ENCODE assay signal across 22 mouse cellular contexts in the genomic region with DNA sequence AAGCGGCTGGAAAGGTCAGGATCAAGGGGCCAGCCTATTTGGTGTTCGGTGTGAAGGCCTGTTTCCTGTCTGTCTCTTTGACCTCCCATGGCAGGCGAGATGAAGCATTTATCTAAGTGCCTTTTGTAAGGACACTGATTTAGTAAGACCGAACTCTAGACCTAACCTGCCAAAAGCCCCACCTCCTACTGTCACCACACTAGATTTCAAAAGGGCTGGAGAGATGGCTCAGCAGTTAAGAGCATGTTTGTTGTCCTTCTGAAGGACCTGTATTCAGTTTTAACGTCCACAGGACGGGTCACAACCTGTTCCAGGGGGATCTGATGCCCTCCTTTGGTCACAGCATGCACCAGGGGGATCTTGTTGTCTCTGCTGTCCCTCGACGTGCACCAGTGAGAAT. TPM values are rescaled to one million over a fixed set of nuclear protein-coding genes. Genes with fewer than 3 reads are reported as not detected.
A peak's percentile ranks its signal among the peaks of the same experiment; 100 is the strongest.
DNase-seq lines count a peak whose midpoint lies in the region; ATAC-seq and TF ChIP-seq lines count a peak whose summit lies in the region.
"Had no signal": no experiment of that assay in that cellular context is flagged by ENCODE, and none has a peak within 500 bp of the region (broad histone marks: within the 10 kb centered on the region; RNA-seq: fewer than 3 reads in every experiment).

No protein-coding gene starts in this region.

- in situ Hi-C loops in CH12.LX (cut with MboI; ENCODE audit: low pct_ligation_motif_present, low pct_unique_long_range_greater_than_20kb, low sequenced_read_pairs) = no loop called here

- no peaks in the 10 kb centered on the region for H3K79me2 ChIP-seq in CH12.LX (replicated peaks; ENCODE audit: control insufficient read depth, extremely low read depth, insufficient read depth, poor library complexity, severe bottlenecking)

- dilution Hi-C loops in CH12.LX (cut with MboI; ENCODE audit: extremely low pct_ligation_motif_present, extremely low pct_unique_long_range_greater_than_20kb, low sequenced_read_pairs) = no loop called here

- TF ChIP-seq POLR2A in CH12.LX (IDR thresholded peaks at IDR 0.05; ENCODE audit: low read depth, low read length) = no peak
- no peak for TF ChIP-seq POLR2A in bone marrow, adult 2 months (IDR thresholded peaks at IDR 0.05; ENCODE audit: borderline replicate concordance, control insufficient read depth, low read depth, low read length)

- no peaks in the 10 kb centered on the region for H3K27me3 ChIP-seq in liver, embryonic 16.5 days (ENCODE audit: control insufficient read depth, insufficient read depth, low read depth, low read length)
- H3K27me3 ChIP-seq in liver, embryonic 11.5 days (replicated peaks; ENCODE audit: control insufficient read depth, insufficient read depth, low read length) = no peaks in the 10 kb centered on the region
- H3K27me3 ChIP-seq in CH12.LX (replicated peaks) = no peaks in the 10 kb centered on the region
- H3K27me3 ChIP-seq: embryonic facial prominence, embryonic 15.5 days; heart, embryonic 15.5 days had no signal

- H3K4me2 ChIP-seq in liver, embryonic 16.5 days (ENCODE audit: low read depth, low read length) = no peak overlapping the region
- no peak overlapping the region for H3K4me2 ChIP-seq in liver, embryonic 11.5 days
- H3K4me2 ChIP-seq in CH12.LX (ENCODE audit: insufficient read depth, low read depth, poor library complexity, severe bottlenecking) = no peak overlapping the region
- H3K4me2 ChIP-seq: embryonic facial prominence, embryonic 15.5 days; heart, embryonic 11.5 days; heart, embryonic 15.5 days; hindbrain, embryonic 14.5 days had no signal

- TF ChIP-seq RAD21 in CH12.LX (IDR thresholded peaks at IDR 0.05; ENCODE audit: low read depth, low read length) = no peak

- WGBS in liver, embryonic 16.5 days (ENCODE audit: insufficient replicate concordance) = 67% methylated on average over 8 of the region's 8 CpGs
- WGBS in liver, embryonic 11.5 days = 73% methylated on average over 8 of the region's 8 CpGs
- 71% methylated on average over 8 of the region's 8 CpGs for WGBS in bone marrow, adult 2 months

- 0 out of 2 replicates have a peak, but pooled peaks have one; percentile 9 for ATAC-seq in liver, embryonic 16.5 days (ENCODE audit: low read depth)
- ATAC-seq in liver, embryonic 11.5 days (replicated peaks; ENCODE audit: low FRiP score) = no peak
- ATAC-seq: forebrain, embryonic 14.5 days had no signal

- H3K9me3 ChIP-seq in liver, embryonic 16.5 days (replicated peaks; ENCODE audit: control insufficient read depth, low read length) = no peaks in the 10 kb centered on the region
- H3K9me3 ChIP-seq in liver, embryonic 11.5 days (ENCODE audit: control insufficient read depth, low read length) = 0 out of 2 replicates have a peak, but pooled peaks cover 3% of the 10 kb centered on the region
- H3K9me3 ChIP-seq in CH12.LX (replicated peaks; ENCODE audit: low read length) = peaks cover 16% of the 10 kb centered on the region
- H3K9me3 ChIP-seq: heart, embryonic 15.5 days had no signal

- TF ChIP-seq EP300 in CH12.LX (IDR thresholded peaks at IDR 0.05; ENCODE audit: low read length) = no peak

- no peaks in the 10 kb centered on the region; the same call in 1 of the 2 replicates for H3K36me3 ChIP-seq in liver, embryonic 16.5 days (ENCODE audit: control insufficient read depth, insufficient read depth)
- peaks cover 4% of the 10 kb centered on the region for H3K36me3 ChIP-seq in liver, embryonic 11.5 days (ENCODE audit: control insufficient read depth, insufficient read depth, low read length)
- peaks cover 6 to 36% of the 10 kb centered on the region in 2 experiments for H3K36me3 ChIP-seq in CH12.LX (replicated peaks in 1 of 2; ENCODE audit: control insufficient read depth in 1 of 2, insufficient read depth in 1 of 2, low read length in 1 of 2)
- H3K36me3 ChIP-seq: heart, embryonic 15.5 days had no signal

- no peak for TF ChIP-seq CTCF in CH12.LX (conservative IDR thresholded peaks at IDR 0.05 in 1 of 2, IDR thresholded peaks at IDR 0.05 in 1 of 2; ENCODE audit: low read depth in 2 of 2, low read length in 2 of 2)
- TF ChIP-seq CTCF in bone marrow, adult 2 months (IDR thresholded peaks at IDR 0.05; ENCODE audit: control insufficient read depth, insufficient read depth, low read length) = no peak

- no peak for DNase-seq in liver, embryonic 11.5 days (ENCODE audit: low spot score)
- no peak for DNase-seq in CH12.LX (ENCODE audit: extremely low read depth)
- DNase-seq in naive thymus-derived CD4-positive, alpha-beta T cell, adult 2 months (ENCODE audit: low read depth) = peak; percentile 39
- no peak for DNase-seq in urinary bladder, postnatal 10 days (ENCODE audit: low spot score)
- no peak for DNase-seq in embryo, embryonic 10 days (ENCODE audit: low spot score)
- DNase-seq: adrenal gland, postnatal 10 days; cerebellum, adult 2 months; cerebellum, postnatal 10 days; embryo, embryonic 11 days; gastrocnemius, adult 2 months; gastrocnemius, postnatal 25 days; heart, postnatal 14 days had no signal

- H3K9ac ChIP-seq in liver, embryonic 16.5 days (ENCODE audit: low read depth, low read length) = no peak overlapping the region
- H3K9ac ChIP-seq in liver, embryonic 11.5 days (ENCODE audit: low read depth, low read length) = no peak overlapping the region
- no peak overlapping the region for H3K9ac ChIP-seq in CH12.LX (ENCODE audit: insufficient read depth, low read depth)
- H3K9ac ChIP-seq: embryonic facial prominence, embryonic 15.5 days; heart, embryonic 15.5 days; hindbrain, embryonic 14.5 days had no signal

- H3K27ac ChIP-seq in liver, embryonic 16.5 days (ENCODE audit: low read length) = no peak overlapping the region
- H3K27ac ChIP-seq in liver, embryonic 11.5 days (ENCODE audit: low read depth, low read length) = no peak overlapping the region
- H3K27ac ChIP-seq in CH12.LX (ENCODE audit: insufficient read depth, low read depth) = peak overlapping the region; percentile 63
- H3K27ac ChIP-seq in bone marrow, adult 2 months (ENCODE audit: control insufficient read depth, insufficient read depth, low read depth, low read length, poor library complexity) = peak overlapping the region; percentile 7; the same call in 1 of the 2 replicates
- H3K27ac ChIP-seq: embryonic facial prominence, embryonic 15.5 days; forebrain, embryonic 10.5 days; heart, embryonic 15.5 days; hindbrain, embryonic 10.5 days; hindbrain, embryonic 14.5 days had no signal

- no peaks in the 10 kb centered on the region; the same call in 1 of the 2 replicates for H3K4me1 ChIP-seq in liver, embryonic 16.5 days (ENCODE audit: control insufficient read depth, low read depth, low read length)
- H3K4me1 ChIP-seq in liver, embryonic 11.5 days (replicated peaks; ENCODE audit: control insufficient read depth, insufficient read depth, low read length) = peaks cover 6% of the 10 kb centered on the region
- peaks cover 24 to 68% of the 10 kb centered on the region in 2 experiments for H3K4me1 ChIP-seq in CH12.LX (ENCODE audit: control insufficient read depth in 1 of 2, insufficient read depth in 2 of 2)
- H3K4me1 ChIP-seq in bone marrow, adult 2 months (ENCODE audit: control insufficient read depth, insufficient read depth, low read length) = peaks cover 18% of the 10 kb centered on the region
- H3K4me1 ChIP-seq: forebrain, embryonic 10.5 days had no signal

- H3K4me3 ChIP-seq in liver, embryonic 16.5 days (ENCODE audit: low read depth, low read length) = no peak overlapping the region
- H3K4me3 ChIP-seq in liver, embryonic 11.5 days (ENCODE audit: low read depth, low read length) = no peak overlapping the region
- no peak overlapping the region for H3K4me3 ChIP-seq in CH12.LX (replicated peaks in 1 of 3; ENCODE audit: low read depth in 2 of 3, low read length in 2 of 3, poor library complexity in 1 of 3)
- H3K4me3 ChIP-seq in bone marrow, adult 2 months (replicated peaks; ENCODE audit: control insufficient read depth, low read depth, low read length) = no peak overlapping the region
- H3K4me3 ChIP-seq: embryonic facial prominence, embryonic 15.5 days; erythroblast, embryonic 14.5 days; forebrain, embryonic 10.5 days; gastrocnemius, adult 2 months; heart, embryonic 15.5 days; hindbrain, embryonic 10.5 days had no signal

TF ChIP-seq in CH12.LX, 34 proteins besides CTCF, POLR2A, EP300 and RAD21 (continues in another document):
- TF ChIP-seq MAFK (IDR thresholded peaks at IDR 0.05; ENCODE audit: insufficient replicate concordance, low read length) (no peak), PAX5 (IDR thresholded peaks at IDR 0.05; ENCODE audit: low read length) (no peak), USF2 (conservative IDR thresholded peaks at IDR 0.05; ENCODE audit: low read depth, low read length) (no peak), NRF1 (IDR thresholded peaks at IDR 0.05; ENCODE audit: low read depth, low read length) (no peak), ZKSCAN1 (IDR thresholded peaks at IDR 0.05; ENCODE audit: borderline replicate concordance, low read depth, low read length) (no peak), HCFC1 (IDR thresholded peaks at IDR 0.05; ENCODE audit: low read depth, low read length) (no peak), MXI1 (IDR thresholded peaks at IDR 0.05; ENCODE audit: low read depth, low read length) (no peak)

RNA-seq across cellular contexts. Expression of a gene that starts 21.3 kb away (rescaled TPM):
- 0.27 and 0.34 TPM in 2 replicates for polyA plus RNA-seq in liver, embryonic 16.5 days (2015; fragmentation: Nextera tagmentation; extraction: Ambion mirVana)
- not detected in 2 replicates for polyA plus RNA-seq in liver, embryonic 11.5 days (2014; fragmentation: Nextera tagmentation; extraction: Ambion mirVana)
- total RNA-seq in CH12.LX (2012; rRNA removed) = 26.8 and 33.5 TPM in 2 replicates
- total RNA-seq in CH12.LX (2014; rRNA removed) = 32.5 and 37.0 TPM in 2 replicates
- 37.8 and 46.2 TPM in 2 replicates for polyA plus RNA-seq in CH12.LX (2012; ENCODE audit: insufficient read length, low read depth)
- polyA plus RNA-seq in bone marrow, adult 2 months (2011; ENCODE audit: insufficient read depth, insufficient read length, low replicate concordance, missing spikeins) = 2.8 and 3.4 TPM in 2 replicates
- total RNA-seq: gastrocnemius, adult 2 months; gastrocnemius, postnatal 25 days had no signal
- polyA plus RNA-seq: cerebellum, adult 2 months; erythroblast, embryonic 14.5 days; forebrain, embryonic 14.5 days; hindbrain, embryonic 14.5 days had no signal

RNA-seq across cellular contexts. Expression of a gene that starts 28.1 kb away (rescaled TPM):
- 1.1 and 1.7 TPM in 2 replicates for polyA plus RNA-seq in liver, embryonic 16.5 days (2015; fragmentation: Nextera tagmentation; extraction: Ambion mirVana)
- 3.2 and 3.9 TPM in 2 replicates for polyA plus RNA-seq in liver, embryonic 11.5 days (2014; fragmentation: Nextera tagmentation; extraction: Ambion mirVana)
- 3.6 and 4.0 TPM in 2 replicates for total RNA-seq in CH12.LX (2012; rRNA removed)
- 16.2 and 16.3 TPM in 2 replicates for total RNA-seq in CH12.LX (2014; rRNA removed)
- polyA plus RNA-seq in CH12.LX (2012; ENCODE audit: insufficient read length, low read depth) = 8.3 and 8.7 TPM in 2 replicates
- 0.83 and 1.5 TPM in 2 replicates for polyA plus RNA-seq in bone marrow, adult 2 months (2011; ENCODE audit: insufficient read depth, insufficient read length, low replicate concordance, missing spikeins)

RNA-seq across cellular contexts. Expression of a gene that starts 58.4 kb away (rescaled TPM):
- 20.4 and 22.1 TPM in 2 replicates for polyA plus RNA-seq in liver, embryonic 16.5 days (2015; fragmentation: Nextera tagmentation; extraction: Ambion mirVana)
- 43.8 and 44.6 TPM in 2 replicates for polyA plus RNA-seq in liver, embryonic 11.5 days (2014; fragmentation: Nextera tagmentation; extraction: Ambion mirVana)
- total RNA-seq in CH12.LX (2012; rRNA removed) (30.8 and 32.8 TPM in 2 replicates), CH12.LX (2014; rRNA removed) (39.7 and 40.1 TPM in 2 replicates)
- polyA plus RNA-seq in CH12.LX (2012; ENCODE audit: insufficient read length, low read depth) = 32.6 and 35.5 TPM in 2 replicates
- 9.4 and 21.6 TPM in 2 replicates for polyA plus RNA-seq in bone marrow, adult 2 months (2011; ENCODE audit: insufficient read depth, insufficient read length, low replicate concordance, missing spikeins)

Comparison
In these comparisons a context has a peak if more than half of its experiments do, and no peak if none do; other contexts are left out.
1. H3K27ac ChIP-seq: peak in CH12.LX (single experiment) and bone marrow, adult 2 months (single experiment); none in liver, embryonic 16.5 days (single experiment) and liver, embryonic 11.5 days (single experiment).